Mouse (Mus musculus) cerebellum, adult 2 months (tissue): ENCODE data around the gene Map3k21.

ENCODE experiments used
- CTCF ChIP-seq: fragments of 200-500 bp; IDR thresholded peaks from 2 replicates; pipeline ENCODE4 v1.5.1; 2011; ENCODE audit warnings: low read depth, mild to moderate bottlenecking, control low read depth, low read length, moderate library complexity, borderline replicate concordance; ENCODE audit not compliant: insufficient read depth
- POLR2A ChIP-seq: fragments of 200-500 bp; IDR thresholded peaks from 2 replicates; pipeline ENCODE4 v1.6.1; 2011; ENCODE audit warnings: low read length, control low read depth, borderline replicate concordance; ENCODE audit not compliant: insufficient read depth

DNA sequence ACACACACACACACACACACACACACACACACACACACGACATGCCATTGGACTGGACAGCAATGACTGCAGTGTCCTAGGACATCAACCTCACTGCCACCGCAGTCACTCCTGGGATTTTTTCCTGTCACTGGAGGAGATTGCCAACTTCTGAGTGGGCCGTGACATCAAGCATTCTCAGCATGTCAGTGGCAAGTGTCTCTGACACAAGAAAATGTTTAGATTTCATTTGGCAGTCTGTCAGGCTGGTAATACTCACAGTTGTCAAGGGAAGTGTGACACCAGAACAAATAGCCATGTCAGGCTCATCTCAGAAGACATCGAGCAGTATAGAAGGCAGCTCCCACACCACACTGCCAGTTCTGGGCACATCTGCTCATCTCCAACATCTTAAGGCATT is 29.8 kb upstream of the Map3k21 start:
- TF ChIP-seq POLR2A (no peak), CTCF (no peak)
